Mouse (Mus musculus): Measurements from ENCODE around the gene Heatr4. TPM values are rescaled to one million over a fixed set of nuclear protein-coding genes. Genes with fewer than 3 reads are reported as not detected.
A peak's percentile ranks its signal among the peaks of the same experiment; 100 is the strongest.

Gene Heatr4
- total and polyA plus RNA-seq, 3 experiments, result 0.03 TPM; not detected in 2

- Histone ChIP-seq H3K36me3 (ENCODE audit: control insufficient read depth in 1 of 2, insufficient read depth in 2 of 2, low read length in 2 of 2) (peaks cover 0 to 21% of the 10 kb centered on the region in 2 experiments; a peak in 2 of 4 replicates), H3K4me3 (ENCODE audit: control insufficient read depth in 1 of 2, insufficient read depth in 1 of 2, low read depth in 2 of 2, low read length in 2 of 2) (no peak overlapping the region), H3K9me3 (replicated peaks; ENCODE audit: insufficient read depth, low read length) (no peaks in the 10 kb centered on the region), H3K4me1 (ENCODE audit: control insufficient read depth in 1 of 2, insufficient read depth in 2 of 2, low read length in 2 of 2) (peaks cover 11 to 20% of the 10 kb centered on the region in 2 experiments), H3K79me2 (ENCODE audit: control insufficient read depth, insufficient read depth, low read length, poor library complexity) (no peaks in the 10 kb centered on the region), H3K9ac (ENCODE audit: control insufficient read depth, low read depth, low read length, poor library complexity, severe bottlenecking) (no peak overlapping the region), H3K27ac (ENCODE audit: control insufficient read depth, low read depth, low read length) (no peak overlapping the region), H3K27me3 (ENCODE audit: control insufficient read depth in 1 of 2, insufficient read depth in 2 of 2, low read length in 2 of 2) (no peaks in the 10 kb centered on the region)
- DNase-seq (ENCODE audit: low read depth, low spot score), result no peak
- TF ChIP-seq USF1 (IDR thresholded peaks at IDR 0.05; ENCODE audit: low read depth, low read length) (no peak), CHD1 (IDR thresholded peaks at IDR 0.05; ENCODE audit: low read depth, low read length) (no peak), SIN3A (IDR thresholded peaks at IDR 0.05; ENCODE audit: low read length) (no peak), MXI1 (IDR thresholded peaks at IDR 0.05; ENCODE audit: low read depth, low read length) (no peak), RAD21 (IDR thresholded peaks at IDR 0.05; ENCODE audit: low read depth, low read length) (no peak), UBTF (IDR thresholded peaks at IDR 0.05; ENCODE audit: borderline replicate concordance, insufficient read depth, low read depth, low read length) (no peak), ZMIZ1 (IDR thresholded peaks at IDR 0.05; ENCODE audit: low read depth, low read length) (no peak), HCFC1 (IDR thresholded peaks at IDR 0.05; ENCODE audit: low read depth, low read length) (no peak), BHLHE40 (IDR thresholded peaks at IDR 0.05; ENCODE audit: borderline replicate concordance, low read depth, low read length) (no peak), TAL1 (IDR thresholded peaks at IDR 0.05; ENCODE audit: low read length) (no peak), SMC3 (IDR thresholded peaks at IDR 0.05; ENCODE audit: low read depth, low read length) (no peak), ELF1 (IDR thresholded peaks at IDR 0.05; ENCODE audit: low read depth, low read length) (no peak), GATA1 (IDR thresholded peaks at IDR 0.05; ENCODE audit: low read depth, low read length) (no peak), POLR2AphosphoS5 (IDR thresholded peaks at IDR 0.05; ENCODE audit: borderline replicate concordance, low read depth, low read length) (no peak), NRF1 (IDR thresholded peaks at IDR 0.05; ENCODE audit: insufficient read depth, low read depth, low read length, poor library complexity, severe bottlenecking) (no peak), ZNF384 (IDR thresholded peaks at IDR 0.05; ENCODE audit: low read depth, low read length) (no peak), ZC3H11A (IDR thresholded peaks at IDR 0.05; ENCODE audit: low read depth, low read length) (no peak), JUND (IDR thresholded peaks at IDR 0.05; ENCODE audit: low read depth, low read length) (no peak)
Measured at GRCm38 (mm10) chr12:84032854-84033253, 48.2 kb upstream of the Heatr4 start.

- Histone ChIP-seq H3K27me3 (ENCODE audit: control insufficient read depth in 1 of 2, insufficient read depth in 2 of 2, low read length in 2 of 2) (no peaks in the 10 kb centered on the region), H3K9me3 (replicated peaks; ENCODE audit: insufficient read depth, low read length) (no peaks in the 10 kb centered on the region), H3K4me3 (ENCODE audit: control insufficient read depth in 1 of 2, insufficient read depth in 1 of 2, low read depth in 2 of 2, low read length in 2 of 2) (no peak overlapping the region), H3K4me1 (ENCODE audit: control insufficient read depth in 1 of 2, insufficient read depth in 2 of 2, low read length in 2 of 2) (peaks cover 11 to 20% of the 10 kb centered on the region in 2 experiments), H3K9ac (ENCODE audit: control insufficient read depth, low read depth, low read length, poor library complexity, severe bottlenecking) (no peak overlapping the region), H3K36me3 (ENCODE audit: control insufficient read depth in 1 of 2, insufficient read depth in 2 of 2, low read length in 2 of 2) (peaks cover 0 to 21% of the 10 kb centered on the region in 2 experiments; a peak in 2 of 4 replicates), H3K79me2 (ENCODE audit: control insufficient read depth, insufficient read depth, low read length, poor library complexity) (no peaks in the 10 kb centered on the region), H3K27ac (ENCODE audit: control insufficient read depth, low read depth, low read length) (no peak overlapping the region)
- peak; percentile 90 for DNase-seq (ENCODE audit: low read depth, low spot score)
- TF ChIP-seq CTCF (IDR thresholded peaks at IDR 0.05 in 2 of 3, conservative IDR thresholded peaks at IDR 0.05 in 1 of 3; ENCODE audit: control insufficient read depth in 1 of 3, insufficient read depth in 1 of 3, low read depth in 2 of 3, low read length in 3 of 3, poor library complexity in 1 of 3, severe bottlenecking in 1 of 3) (peak; percentile 81 to 88 (median 88)), ELF1 (IDR thresholded peaks at IDR 0.05; ENCODE audit: low read depth, low read length) (no peak), MXI1 (IDR thresholded peaks at IDR 0.05; ENCODE audit: low read depth, low read length) (peak; percentile 87), MYC (IDR thresholded peaks at IDR 0.05; ENCODE audit: low read depth, low read length) (peak; percentile 90), ZC3H11A (IDR thresholded peaks at IDR 0.05; ENCODE audit: low read depth, low read length) (peak; percentile 80), SIN3A (IDR thresholded peaks at IDR 0.05; ENCODE audit: low read length) (peak; percentile 72), HCFC1 (IDR thresholded peaks at IDR 0.05; ENCODE audit: low read depth, low read length) (0 out of 2 replicates have a peak, but pooled peaks have one; percentile 33), BHLHE40 (IDR thresholded peaks at IDR 0.05; ENCODE audit: borderline replicate concordance, low read depth, low read length) (peak; percentile 80; the same call in 1 of the 2 replicates), ETS1 (IDR thresholded peaks at IDR 0.05; ENCODE audit: low read depth, low read length) (peak; percentile 63), TCF12 (IDR thresholded peaks at IDR 0.05; ENCODE audit: low read depth, low read length) (0 out of 2 replicates have a peak, but pooled peaks have one; percentile 12), GABPA (IDR thresholded peaks at IDR 0.05; ENCODE audit: low read depth, low read length) (no peak), RCOR1 (IDR thresholded peaks at IDR 0.05; ENCODE audit: low read depth, low read length) (0 out of 2 replicates have a peak, but pooled peaks have one; percentile 12), MAX (IDR thresholded peaks at IDR 0.05; ENCODE audit: low read length) (peak; percentile 75), GATA1 (IDR thresholded peaks at IDR 0.05; ENCODE audit: low read depth, low read length) (peak; percentile 55), ZMIZ1 (IDR thresholded peaks at IDR 0.05; ENCODE audit: low read depth, low read length) (no peak), RAD21 (IDR thresholded peaks at IDR 0.05; ENCODE audit: low read depth, low read length) (peak; percentile 75), MAZ (IDR thresholded peaks at IDR 0.05; ENCODE audit: low read depth, low read length) (0 out of 2 replicates have a peak, but pooled peaks have one; percentile 34), USF1 (IDR thresholded peaks at IDR 0.05; ENCODE audit: low read depth, low read length) (peak; percentile 86), EP300 (IDR thresholded peaks at IDR 0.05; ENCODE audit: low read depth in 1 of 2, low read length in 2 of 2) (peak; percentile 42 to 52; a peak in 3 of 4 replicates), POLR2AphosphoS5 (IDR thresholded peaks at IDR 0.05; ENCODE audit: borderline replicate concordance, low read depth, low read length) (no peak), UBTF (IDR thresholded peaks at IDR 0.05; ENCODE audit: borderline replicate concordance, insufficient read depth, low read depth, low read length) (no peak)
Measured at GRCm38 (mm10) chr12:84030659-84031332, 46.1 kb upstream of the Heatr4 start.

All from MEL (cell line).